Mouse (Mus musculus) cerebellum, adult 2 months (tissue): Measurements from ENCODE around the gene Ccdc73. TPM values are rescaled to one million over a fixed set of nuclear protein-coding genes. Genes with fewer than 3 reads are reported as not detected.

Experiments used
- DNase-seq, 2 experiments: peaks; one replicate each; pipeline ENCODE4 v3.0.0; 2021
- H3K27ac ChIP-seq: fragments of 200-500 bp; 2 replicates; pipeline ENCODE4 v1.5.1; 2012; ENCODE audit warnings: low read length, control low read depth, inconsistent platforms; ENCODE audit not compliant: insufficient read depth
- H3K27me3 ChIP-seq: fragments of 200-500 bp; 2 replicates; pipeline ENCODE4 v1.6.1; 2012; ENCODE audit warnings: inconsistent platforms, mild to moderate bottlenecking, low read length, moderate library complexity; ENCODE audit not compliant: control insufficient read depth, insufficient read depth
- H3K4me1 ChIP-seq: fragments of 200-500 bp; 2 replicates; pipeline ENCODE4 v1.6.1; 2011; ENCODE audit warnings: low read length; ENCODE audit not compliant: control insufficient read depth, insufficient read depth
- H3K4me3 ChIP-seq: fragments of 200-500 bp; replicated peaks from 2 replicates; pipeline ENCODE3; 2011; ENCODE audit warnings: mild to moderate bottlenecking, low read depth, low read length, control low read depth; ENCODE audit not compliant: insufficient read depth
- CTCF ChIP-seq: fragments of 200-500 bp; IDR thresholded peaks from 2 replicates; pipeline ENCODE4 v1.5.1; 2011; ENCODE audit warnings: low read depth, mild to moderate bottlenecking, control low read depth, low read length, moderate library complexity, borderline replicate concordance; ENCODE audit not compliant: insufficient read depth
- POLR2A ChIP-seq: fragments of 200-500 bp; IDR thresholded peaks from 2 replicates; pipeline ENCODE4 v1.6.1; 2011; ENCODE audit warnings: low read length, control low read depth, borderline replicate concordance; ENCODE audit not compliant: insufficient read depth
- WGBS: fragments of 180-500 bp; shearing (Covaris S2); methylation state at CpG from one replicate; pipeline ENCODE4 v1.1.7; 2018; 5-methylcytosine and 5-hydroxymethylcytosine counted together
- polyA plus RNA-seq: library from polyadenylated mRNA; depleted of rRNA; stranded (reverse); fragments of >200 nt; gene quantifications from 2 replicates; pipeline ENCODE4 v1.2.3, GENCODE M21; 2012

Gene Ccdc73
- polyA plus RNA-seq, 1 experiment: 5.5 TPM

GRCm38 (mm10) chr2:104847645-104848044 lies 20.0 kb upstream of the Ccdc73 start:
- 77% methylated on average over 2 of the region's 2 CpGs for WGBS
- TF ChIP-seq CTCF: 0 out of 2 replicates have a peak, but pooled peaks have one; percentile 7
- TF ChIP-seq POLR2A: no peak

DNA sequence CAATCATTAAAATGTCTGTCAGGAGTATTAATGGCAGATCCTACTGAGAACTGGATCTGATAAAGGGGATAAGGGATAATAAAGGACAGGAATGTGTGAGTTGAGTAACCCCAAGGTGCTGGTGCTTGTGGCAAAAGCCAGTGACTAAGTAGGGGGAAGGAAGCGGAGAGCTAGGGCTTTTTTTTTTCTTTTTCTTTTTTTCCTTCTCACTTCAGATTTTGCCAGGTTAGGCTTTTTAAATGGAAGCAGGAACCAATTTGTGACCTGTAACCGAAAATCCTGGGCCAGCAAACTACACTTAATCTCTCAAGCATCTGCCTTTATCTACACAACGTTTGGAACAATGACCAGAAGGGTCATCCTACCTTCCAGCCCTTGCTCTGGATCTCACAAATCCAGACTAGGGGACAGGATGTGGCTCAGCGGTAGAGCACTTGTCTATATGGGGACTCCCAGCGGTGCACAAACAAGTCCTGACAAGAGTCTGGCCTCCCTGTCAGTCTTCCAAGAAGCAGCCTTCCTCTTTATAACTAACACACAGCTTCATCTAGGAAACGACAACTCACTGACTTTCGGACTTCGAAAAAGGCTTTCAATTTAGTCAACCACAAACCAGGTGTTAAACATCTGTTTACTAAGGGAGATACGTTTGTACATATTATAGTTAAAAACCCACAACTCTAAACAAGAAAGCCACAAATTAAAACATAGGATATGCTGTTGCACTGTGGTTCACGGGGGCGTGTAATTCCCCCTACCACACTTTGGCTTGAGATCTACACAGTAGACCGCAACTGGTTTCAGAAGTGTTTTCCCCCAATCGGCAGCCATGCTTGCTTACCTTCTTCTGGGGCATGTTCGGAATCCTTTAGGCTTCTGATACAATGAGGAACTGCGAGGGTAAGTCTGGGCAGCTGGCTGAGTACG lies 19.1 kb upstream of the Ccdc73 start:
- no peak overlapping the region for H3K4me3 ChIP-seq
- DNase-seq: no peak
- no peaks in the 10 kb centered on the region for H3K27me3 ChIP-seq
- 40% methylated on average over 16 of the region's 16 CpGs for WGBS
- no peak overlapping the region for H3K27ac ChIP-seq
- no peaks in the 10 kb centered on the region for H3K4me1 ChIP-seq
- TF ChIP-seq POLR2A (no peak), CTCF (no peak)

More at GRCm38 (mm10) chr2:104847645-104848044, 20.0 kb upstream of the Ccdc73 start:
- H3K4me1 ChIP-seq: no peaks in the 10 kb centered on the region
- H3K27ac ChIP-seq: no peak overlapping the region
- DNase-seq: no peak
- no peaks in the 10 kb centered on the region for H3K27me3 ChIP-seq
- H3K4me3 ChIP-seq: no peak overlapping the region

DNA sequence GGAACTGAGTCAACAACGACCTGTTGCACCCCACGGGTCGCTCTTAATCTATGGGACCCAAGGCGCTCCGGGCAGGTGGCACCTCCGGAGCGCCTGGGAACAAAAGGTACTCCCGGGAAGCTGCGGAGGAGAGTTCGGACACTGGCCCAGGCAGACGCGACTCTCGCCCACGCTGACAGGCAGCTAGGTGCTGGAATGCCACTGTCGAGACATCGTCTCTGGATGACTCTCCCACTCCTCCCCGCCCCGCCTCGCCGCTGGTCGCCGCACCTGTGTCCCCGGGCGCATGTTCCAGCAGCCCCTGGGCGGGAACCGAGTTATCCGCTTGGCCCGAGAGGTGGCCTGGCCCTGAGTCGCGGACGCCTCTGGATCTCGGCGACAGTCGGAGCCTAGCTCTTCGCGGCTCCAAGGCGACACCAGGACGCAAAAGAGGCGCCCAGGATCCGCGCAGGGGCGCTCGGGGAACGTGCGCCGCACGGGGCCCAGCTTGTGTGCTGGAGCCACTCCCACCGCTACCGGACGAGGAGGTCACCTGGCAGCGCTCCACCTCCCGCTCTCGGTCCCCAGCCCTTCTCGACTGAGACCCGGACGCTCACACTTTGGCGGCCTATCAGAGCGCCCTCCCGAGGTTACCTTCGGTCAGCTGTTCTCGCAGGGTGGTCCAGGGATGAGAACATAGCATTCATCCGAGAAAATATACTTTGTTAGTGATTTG lies 18.2 kb upstream of the Ccdc73 start, which contains the start of gene Prrg4:
Prrg4 (minus strand) TSS at position 601 of the 715 bp plus-strand sequence.
- no peaks in the 10 kb centered on the region for H3K27me3 ChIP-seq
- under 1% methylated on average over 62 of the region's 62 CpGs for WGBS
- TF ChIP-seq POLR2A (no peak), CTCF (no peak)
- no peak within 1 kb of the TSS for H3K27ac ChIP-seq
- no peaks in the 10 kb centered on the region for H3K4me1 ChIP-seq
- H3K4me3 ChIP-seq: peak within 1 kb of the TSS; percentile 51
- peak; percentile 35 to 39 for DNase-seq

GRCm38 (mm10) chr2:104849991-104850359 lies 17.6 kb upstream of the Ccdc73 start:
- TF ChIP-seq CTCF (no peak), POLR2A (no peak)
- Histone ChIP-seq H3K27me3 (no peaks in the 10 kb centered on the region), H3K4me3 (peak overlapping the region; percentile 51), H3K27ac (no peak overlapping the region), H3K4me1 (no peaks in the 10 kb centered on the region)
- 51% methylated on average over 3 of the region's 3 CpGs for WGBS
- no peak for DNase-seq

DNA sequence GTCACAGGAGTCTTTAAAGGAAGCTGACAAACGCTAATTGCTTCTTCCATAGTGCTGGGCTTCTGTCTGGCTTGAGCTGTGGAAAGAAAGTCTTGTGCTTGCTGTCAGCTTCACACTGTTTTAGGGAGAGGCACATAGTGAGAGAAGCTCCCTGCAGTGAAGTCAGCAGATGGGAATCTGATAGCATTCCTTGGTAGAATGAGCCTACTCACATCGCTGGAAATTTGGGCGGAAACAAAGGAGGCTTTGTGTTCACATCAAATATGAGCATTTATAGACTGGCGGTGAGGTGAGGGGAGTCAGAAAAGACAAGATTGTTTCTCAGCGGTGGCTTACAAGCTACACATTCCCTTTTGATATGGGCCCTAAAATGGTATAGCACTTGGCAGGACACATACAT lies 15.9 kb upstream of the Ccdc73 start:
- WGBS: 13% methylated on average over 5 of the region's 5 CpGs
- DNase-seq: no peak
- Histone ChIP-seq H3K27ac (no peak overlapping the region), H3K4me3 (no peak overlapping the region), H3K27me3 (no peaks in the 10 kb centered on the region), H3K4me1 (no peaks in the 10 kb centered on the region)
- TF ChIP-seq POLR2A (no peak), CTCF (no peak)

GRCm38 (mm10) chr2:104852546-104852945 lies 15.1 kb upstream of the Ccdc73 start:
- WGBS: 94% methylated on average over 7 of the region's 7 CpGs
- TF ChIP-seq POLR2A: no peak
- TF ChIP-seq CTCF: no peak
- H3K4me1 ChIP-seq: no peaks in the 10 kb centered on the region

GRCm38 (mm10) chr2:104854836-104855235 lies 12.8 kb upstream of the Ccdc73 start:
- Histone ChIP-seq H3K27ac (no peak overlapping the region), H3K4me1 (no peaks in the 10 kb centered on the region), H3K4me3 (no peak overlapping the region), H3K27me3 (no peaks in the 10 kb centered on the region)
- TF ChIP-seq POLR2A (no peak), CTCF (no peak)
- WGBS: 97% methylated on average over 1 of the region's 1 CpGs
- no peak for DNase-seq

More at GRCm38 (mm10) chr2:104852546-104852945, 15.1 kb upstream of the Ccdc73 start:
- no peak overlapping the region for H3K4me3 ChIP-seq
- no peak overlapping the region for H3K27ac ChIP-seq
- no peaks in the 10 kb centered on the region for H3K27me3 ChIP-seq
- DNase-seq: no peak
